Mouse (Mus musculus) brain, embryonic 14.5 days (tissue): ENCODE results near the gene Commd9.

ENCODE experiments used
- CTCF ChIP-seq: fragments of 200-500 bp; IDR thresholded peaks from 2 replicates; pipeline ENCODE4 v1.5.1; 2012; ENCODE audit warnings: inconsistent platforms, mild to moderate bottlenecking, moderate library complexity, borderline replicate concordance; ENCODE audit not compliant: insufficient read depth, insufficient read length; ENCODE audit errors: extremely low read depth
- POLR2A ChIP-seq: fragments of 200-500 bp; IDR thresholded peaks from 2 replicates; pipeline ENCODE4 v1.6.1; 2012; ENCODE audit warnings: mild to moderate bottlenecking, inconsistent platforms, borderline replicate concordance; ENCODE audit not compliant: poor library complexity, insufficient read depth, insufficient read length, severe bottlenecking; ENCODE audit errors: extremely low read depth

DNA sequence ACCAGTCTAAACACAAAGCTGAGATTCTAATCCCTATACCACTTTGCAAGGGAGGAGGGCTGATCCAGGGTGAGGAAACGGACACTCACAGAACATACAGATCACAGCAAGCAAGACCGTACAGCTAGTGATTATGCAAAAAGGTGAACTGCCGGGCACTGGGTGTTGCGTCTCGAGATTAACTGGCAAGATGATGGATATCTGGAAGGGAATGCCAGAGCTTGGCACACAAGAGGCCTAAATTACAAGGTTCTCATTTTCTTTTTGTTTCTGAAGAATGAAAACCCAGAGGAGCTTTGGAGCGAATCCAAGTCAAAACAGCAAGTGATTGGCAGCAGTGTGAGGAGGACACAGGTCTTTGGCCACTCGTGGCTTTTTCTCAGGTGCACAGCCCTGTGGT is 31.3 kb upstream of the Commd9 start:
- TF ChIP-seq POLR2A = no peak
- no peak for TF ChIP-seq CTCF
